Mouse (Mus musculus) heart, postnatal 4 days (tissue): Measurements from ENCODE around the gene Shb. TPM values are rescaled to one million over a fixed set of nuclear protein-coding genes. Genes with fewer than 3 reads are reported as not detected.

Source experiments
- DNase-seq: peaks from one replicate; pipeline ENCODE4 v3.0.0; 2021
- total RNA-seq, 2 experiments: library from RNA; stranded (reverse); gene quantifications; 2 replicates each; pipeline ENCODE4 v1.2.3; 2021

Gene Shb
- total RNA-seq, 2 experiments from 2014 or later = 69.3 to 70.9 TPM

DNA sequence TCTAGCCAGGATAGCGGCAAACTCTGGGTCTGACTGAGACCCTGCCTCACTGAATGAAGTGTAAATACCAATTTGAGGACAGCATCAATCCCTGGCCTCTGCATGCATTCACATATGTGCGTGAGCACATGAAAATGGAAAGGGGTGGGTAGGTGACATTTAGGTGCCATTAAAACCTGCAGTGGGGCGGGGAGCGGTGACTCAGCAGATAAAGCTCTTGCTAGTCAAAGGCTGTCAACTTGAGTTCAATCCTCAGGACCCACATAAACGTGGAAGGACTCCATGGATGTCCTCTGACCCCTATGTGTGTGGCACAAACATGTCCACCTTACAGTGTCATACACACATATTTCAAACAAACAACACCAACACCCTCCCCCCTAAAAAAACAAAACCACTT, 50.8 kb downstream of the Shb start:
- no peak for DNase-seq

DNA sequence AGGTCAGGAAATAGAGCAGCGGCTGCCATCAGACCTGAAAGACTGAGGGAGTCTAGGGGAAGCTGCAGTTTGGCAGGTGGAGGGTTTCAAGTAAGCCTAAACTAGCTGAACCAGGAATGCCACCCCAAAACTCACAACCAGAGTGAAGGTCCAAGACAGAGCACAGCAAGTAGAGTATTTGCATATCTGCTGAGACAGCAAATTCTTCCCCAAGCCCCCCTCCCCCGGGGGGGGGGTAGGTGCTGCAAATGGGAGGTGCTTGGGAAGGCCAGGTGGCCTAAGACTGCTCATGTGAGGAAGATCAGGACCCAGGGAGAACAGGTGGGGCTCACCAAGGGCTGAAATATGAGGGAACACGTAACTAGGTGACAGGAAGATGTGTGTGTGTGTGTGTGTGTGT, 51.7 kb downstream of the Shb start:
- DNase-seq = no peak

DNA sequence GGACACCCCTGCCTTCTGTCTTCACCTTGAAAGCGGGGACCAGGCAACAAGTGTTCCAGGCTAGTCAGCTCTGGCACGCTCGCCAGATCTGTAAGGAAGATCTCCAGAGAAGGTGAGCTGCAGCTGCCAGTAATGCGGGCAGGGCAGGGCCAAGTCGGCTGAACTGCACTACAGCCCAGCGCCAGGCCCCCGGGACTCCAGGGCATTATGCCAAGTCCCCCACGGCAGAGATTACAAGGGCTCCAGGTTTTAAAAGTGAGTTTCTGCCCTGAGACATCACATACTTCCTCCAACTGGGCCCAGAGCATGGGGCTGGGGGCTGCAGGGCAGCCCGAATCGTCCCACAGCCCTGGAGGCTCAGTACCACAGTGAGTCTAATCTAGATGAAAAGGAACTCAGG, 52.8 kb downstream of the Shb start:
- no peak for DNase-seq

DNA sequence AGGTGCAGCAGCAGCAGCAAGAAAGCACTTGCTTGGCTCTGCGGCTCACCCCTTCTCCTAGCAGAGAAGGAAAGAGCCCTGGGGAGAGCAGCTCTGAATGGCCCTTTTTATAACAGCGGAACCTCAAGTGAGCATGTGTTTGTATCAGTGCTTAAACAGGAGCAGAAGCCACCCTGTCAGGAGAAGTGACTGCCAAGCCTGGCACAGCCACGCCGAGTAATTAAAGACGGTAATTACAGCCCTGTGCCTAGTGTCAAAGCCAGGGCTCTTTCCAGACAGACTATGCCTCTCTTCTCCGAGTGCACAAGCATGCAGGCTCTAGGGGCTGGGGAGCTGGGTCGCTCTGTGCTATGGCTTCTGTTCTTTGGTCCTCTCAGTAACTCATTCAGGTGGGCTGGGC, 54.1 kb downstream of the Shb start:
- peak; percentile 47 for DNase-seq

DNA sequence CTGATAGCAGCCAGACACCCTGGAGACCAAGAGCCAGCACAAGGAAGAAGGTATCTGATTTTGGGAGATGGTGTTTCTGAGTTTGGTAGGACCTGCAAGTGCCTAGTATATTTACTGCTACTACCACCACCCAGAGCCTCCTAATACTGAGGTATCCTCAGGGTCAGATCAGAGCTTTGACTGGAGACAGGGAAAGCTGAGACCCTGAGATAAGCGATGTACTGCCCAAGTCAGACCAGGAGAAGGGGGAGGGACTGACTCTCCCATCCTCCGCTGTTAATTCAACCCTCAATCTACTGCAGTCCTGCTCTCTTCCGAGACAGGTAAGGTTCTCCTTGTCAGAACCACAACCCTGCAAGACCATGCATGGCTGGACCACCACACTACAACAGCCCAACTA, 55.2 kb downstream of the Shb start:
- DNase-seq = no peak

DNA sequence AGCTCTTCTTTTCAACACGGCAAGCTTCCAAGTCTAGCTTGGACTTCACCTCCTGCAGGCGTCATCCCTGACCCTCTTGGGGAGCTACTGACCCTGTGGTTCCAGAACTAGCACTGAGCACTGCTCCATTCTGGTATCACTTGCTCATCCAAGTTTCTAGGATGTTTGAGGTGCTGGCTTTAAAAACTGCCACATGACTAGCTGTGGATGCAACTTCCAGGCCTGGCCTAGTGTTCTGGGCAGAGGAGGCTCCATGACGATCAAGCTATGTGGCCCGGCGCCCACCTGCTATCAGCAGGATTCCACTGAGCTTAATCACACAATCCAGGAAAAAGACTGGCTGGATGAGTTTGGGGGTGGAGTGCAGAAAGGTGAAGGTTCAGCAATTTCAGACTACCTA, 57.4 kb downstream of the Shb start:
- DNase-seq = peak; percentile 78

DNA sequence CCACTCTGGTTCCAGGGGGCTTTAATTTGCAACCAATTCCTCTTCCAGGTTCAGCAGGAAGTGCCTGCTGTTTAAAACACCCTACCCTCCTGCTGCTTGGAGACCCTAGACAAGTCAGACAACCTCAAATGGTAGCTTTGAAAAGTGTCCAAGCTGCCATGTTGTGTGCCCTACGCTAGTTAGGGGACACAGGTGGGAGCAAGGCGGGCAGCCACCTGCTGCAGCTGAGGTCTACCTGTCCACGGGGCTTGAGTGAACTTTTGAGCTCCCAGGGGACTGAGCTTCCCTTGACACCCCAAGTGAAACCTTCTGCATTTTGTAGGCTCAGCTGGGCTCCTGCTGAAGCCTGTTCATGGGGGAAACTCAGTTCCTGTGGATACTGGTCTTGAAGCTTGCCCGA, 58.1 kb downstream of the Shb start:
- DNase-seq = no peak

DNA sequence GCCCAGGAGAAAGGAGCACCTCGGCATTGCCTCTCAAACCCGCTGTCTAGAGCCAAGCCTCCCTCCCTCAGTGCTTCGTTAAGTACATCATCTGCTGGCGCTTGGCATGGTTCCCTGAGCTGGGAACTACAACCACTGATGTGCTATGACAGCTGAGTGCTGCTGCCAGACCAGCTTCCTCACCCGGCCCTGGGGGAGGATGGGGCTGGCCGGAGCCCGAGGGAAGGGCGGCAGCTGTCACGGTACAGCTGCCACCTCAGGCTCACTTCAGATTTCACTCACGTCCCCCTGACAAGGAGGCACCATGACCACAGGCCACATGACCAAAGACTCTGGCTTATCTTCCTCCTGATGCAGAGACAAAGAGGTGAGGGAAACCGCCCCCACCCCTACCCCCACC, 59.1 kb downstream of the Shb start:
- DNase-seq = peak; percentile 91

DNA sequence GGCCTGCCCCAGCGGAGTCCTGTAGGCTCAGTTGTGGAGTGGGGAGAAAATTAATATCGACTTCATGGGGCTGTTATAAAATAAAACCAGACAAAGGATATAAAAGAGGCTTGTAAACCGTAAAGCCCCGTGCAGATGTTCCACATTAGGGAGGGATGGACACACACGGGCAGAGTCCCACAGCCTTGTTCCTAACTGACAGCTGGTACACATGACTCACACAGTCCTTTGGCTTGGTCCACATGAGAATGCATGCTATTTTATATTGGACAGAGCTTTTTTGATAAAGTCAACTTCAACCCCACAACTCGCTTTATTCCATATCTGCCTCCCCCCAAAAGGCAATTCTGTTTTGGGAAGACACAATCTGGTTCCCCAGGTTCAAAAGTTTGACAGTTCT, 59.6 kb downstream of the Shb start:
- DNase-seq = no peak

DNA sequence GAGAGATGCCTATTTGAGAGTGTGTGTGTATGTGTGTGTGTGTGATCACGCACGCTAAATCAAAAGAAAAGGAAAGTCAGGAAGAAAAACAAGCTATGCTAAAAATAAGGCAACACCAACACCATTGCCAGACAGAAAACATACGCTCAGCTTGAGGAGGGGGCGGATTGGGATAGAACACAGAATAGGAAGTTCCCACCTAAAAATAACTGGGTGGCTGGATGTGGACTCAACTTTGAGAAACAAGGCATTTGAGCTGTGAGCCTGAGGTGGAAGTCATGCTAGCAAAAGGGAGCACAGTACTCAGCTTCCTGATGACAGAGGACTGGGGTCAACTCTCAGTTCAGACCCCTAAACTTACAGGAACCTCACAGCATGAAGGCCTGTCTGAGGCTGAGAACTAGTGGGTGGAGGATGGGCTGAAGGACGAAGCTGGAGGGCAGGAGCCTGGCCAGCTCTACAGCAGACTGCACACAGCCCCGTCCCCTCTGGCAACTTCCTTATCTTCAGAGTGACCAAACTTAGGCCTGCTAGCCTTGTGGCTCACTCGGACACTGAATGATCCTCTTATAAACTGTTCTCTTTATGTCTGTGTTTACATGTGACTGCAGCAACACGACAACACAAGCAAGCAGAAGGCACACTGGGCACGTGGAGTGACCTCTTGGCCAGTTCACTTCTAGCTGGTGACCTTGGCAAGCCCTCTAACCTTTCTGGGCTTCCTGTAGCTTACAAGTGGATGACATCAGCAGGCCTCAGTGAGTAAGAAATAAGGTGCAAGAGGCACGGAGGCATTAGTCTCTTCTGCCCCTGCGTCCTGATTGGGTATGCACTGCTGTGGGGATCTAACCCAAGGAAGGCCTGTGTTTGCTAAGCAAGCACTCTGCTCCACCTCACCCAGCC, 60.4 kb downstream of the Shb start:
- peak; percentile 63 for DNase-seq

DNA sequence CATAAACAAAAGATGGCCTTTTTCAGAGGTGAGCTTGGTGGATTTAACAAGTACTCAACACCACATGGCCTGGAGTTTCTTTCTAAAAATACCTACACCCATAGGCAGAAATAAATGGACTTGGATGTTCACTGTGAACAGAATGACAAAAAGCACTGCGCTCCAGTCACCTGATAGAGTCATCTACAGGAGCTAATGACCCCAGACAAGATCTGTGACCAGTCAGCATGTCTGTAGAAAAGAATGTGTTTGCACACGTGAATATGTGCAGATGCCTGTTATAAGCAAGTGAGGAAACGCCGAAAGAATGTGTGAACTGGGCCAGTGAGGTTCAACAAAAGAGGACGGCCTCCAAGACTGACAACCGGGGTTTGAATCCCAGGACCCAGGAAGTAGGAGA, 63.2 kb downstream of the Shb start:
- DNase-seq = no peak

DNA sequence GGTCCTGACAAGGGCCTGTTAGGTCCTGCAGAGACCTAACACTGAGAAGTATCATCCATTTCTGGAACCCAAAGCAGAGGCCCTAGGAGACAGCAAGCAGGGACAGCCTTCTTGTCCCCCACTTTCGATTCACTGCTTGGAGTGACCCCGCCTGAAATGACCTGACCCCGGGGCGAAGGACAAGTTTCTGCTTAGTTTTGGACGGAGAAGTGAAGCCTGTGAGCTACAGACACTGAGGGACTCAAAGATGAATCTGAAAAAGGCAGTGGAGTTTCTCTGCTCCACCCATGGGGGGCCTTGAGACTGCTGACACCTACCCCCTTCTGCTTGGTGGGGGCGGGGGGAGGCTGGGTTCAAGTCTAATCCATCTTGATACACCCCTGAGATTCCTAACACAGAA, 63.8 kb downstream of the Shb start:
- no peak for DNase-seq

DNA sequence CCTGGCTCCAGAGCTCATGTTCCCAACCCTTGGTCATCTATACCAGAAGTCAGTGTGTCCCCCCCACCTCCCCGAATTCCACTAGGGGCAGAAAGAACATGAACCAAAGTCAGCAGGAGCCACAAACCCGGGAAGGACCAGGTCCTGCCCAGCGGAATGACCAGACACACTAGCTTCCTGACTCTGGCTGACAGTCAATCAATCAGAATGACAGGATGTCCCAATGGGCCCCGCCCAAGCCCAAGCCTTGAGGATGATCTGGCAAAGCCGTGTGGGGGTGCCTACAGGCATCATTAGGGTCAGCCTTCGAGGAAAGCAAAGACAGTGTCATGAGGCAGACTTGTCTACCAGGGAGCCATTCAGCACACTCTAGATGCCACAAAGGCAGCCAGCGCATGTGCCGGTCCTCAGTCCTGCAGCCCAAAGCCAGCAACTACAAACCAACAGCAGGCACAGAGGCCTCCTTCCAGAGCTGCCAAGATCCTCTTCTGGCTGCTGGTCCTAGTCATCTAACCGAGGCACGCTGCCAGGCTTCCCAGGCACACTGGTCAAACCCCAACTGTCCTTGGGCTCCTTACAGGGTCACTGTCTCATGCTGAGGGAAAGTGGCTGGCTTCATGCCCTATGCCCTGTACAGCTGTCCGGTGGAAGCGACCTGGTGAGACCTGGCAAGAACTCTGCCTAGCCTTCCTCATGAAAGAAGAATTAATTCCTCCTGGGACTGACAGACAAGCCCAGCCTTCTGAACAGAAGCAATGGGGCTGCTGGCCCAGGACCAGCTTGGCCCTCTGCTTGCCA, 65.0 kb downstream of the Shb start:
- DNase-seq = peak; percentile 88

DNA sequence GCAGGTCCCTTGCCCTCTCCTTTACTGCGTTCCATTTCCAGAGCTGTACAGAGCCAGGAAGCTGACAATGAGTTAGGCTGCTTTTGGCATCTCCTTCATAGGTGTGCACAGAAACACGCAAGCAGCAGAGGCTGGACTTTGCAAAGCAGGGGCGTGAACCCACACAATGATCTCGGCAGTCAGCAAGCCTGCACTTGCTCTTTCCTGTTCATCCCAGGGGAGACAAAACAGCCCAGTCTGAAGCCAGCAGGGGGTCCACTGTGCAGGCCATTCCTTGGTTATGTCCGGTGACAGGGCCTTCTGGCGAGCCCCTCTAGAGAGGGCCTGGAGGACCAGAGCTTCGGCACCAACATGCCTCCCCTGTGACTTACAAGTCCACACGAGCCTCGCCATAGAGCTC, 67.3 kb downstream of the Shb start:
- no peak for DNase-seq

DNA sequence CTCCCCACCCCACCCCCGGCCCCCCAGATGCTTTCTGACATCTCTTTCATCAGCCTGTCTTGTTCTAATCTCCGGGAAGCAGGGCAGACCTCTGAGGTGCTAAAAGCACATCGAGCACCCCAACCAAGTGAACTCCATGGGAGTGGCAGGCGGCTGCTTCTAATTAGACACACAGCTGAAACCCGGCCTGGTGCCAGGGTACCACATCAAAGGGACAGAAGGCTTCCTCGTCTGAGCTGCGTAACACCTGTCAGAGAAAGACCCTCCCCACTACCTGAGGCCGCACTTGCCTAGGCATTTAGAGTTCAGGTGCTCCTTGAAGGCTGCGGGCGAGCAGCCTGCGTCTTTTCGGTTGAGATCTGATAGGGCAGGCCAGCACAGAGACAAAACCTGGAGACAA, 67.7 kb downstream of the Shb start:
- DNase-seq = no peak

DNA sequence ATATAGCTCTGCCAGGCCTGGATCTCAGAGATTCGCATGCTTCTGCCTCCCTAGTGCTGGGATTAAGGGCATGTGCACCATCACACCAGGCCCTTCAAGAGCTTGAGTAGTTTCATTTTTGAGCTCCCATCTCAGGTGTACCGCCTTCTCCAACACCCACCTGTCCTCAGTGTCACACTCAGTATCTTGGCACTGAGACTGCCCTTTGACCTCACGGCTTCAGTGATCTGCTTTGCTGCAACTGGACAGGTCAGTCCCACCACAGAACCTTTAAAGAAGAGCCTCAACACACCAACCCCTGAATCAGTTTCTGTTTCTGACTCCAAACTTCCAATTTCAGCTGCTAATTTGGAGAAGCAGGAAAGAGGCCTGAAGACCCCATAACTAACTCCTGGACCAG, 68.1 kb downstream of the Shb start:
- DNase-seq = no peak

DNA sequence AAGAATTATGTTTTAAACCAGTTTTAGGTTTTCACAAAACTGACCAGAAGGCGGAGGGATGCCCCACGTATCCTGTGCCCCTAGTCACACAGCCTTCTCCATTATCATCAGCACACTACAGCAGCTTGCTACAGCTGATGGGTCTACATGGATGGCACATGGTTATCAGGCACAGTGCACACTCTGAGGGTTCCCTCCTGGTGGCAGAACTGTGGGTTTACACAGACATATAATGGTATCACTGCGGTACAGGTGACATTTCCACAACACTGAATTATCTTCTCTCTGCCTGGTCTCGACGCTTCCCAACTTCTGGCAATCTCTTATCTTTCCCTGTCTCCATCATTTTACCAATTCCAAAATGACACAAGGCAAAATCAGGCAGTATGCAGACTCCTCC, 69.6 kb downstream of the Shb start:
- no peak for DNase-seq

DNA sequence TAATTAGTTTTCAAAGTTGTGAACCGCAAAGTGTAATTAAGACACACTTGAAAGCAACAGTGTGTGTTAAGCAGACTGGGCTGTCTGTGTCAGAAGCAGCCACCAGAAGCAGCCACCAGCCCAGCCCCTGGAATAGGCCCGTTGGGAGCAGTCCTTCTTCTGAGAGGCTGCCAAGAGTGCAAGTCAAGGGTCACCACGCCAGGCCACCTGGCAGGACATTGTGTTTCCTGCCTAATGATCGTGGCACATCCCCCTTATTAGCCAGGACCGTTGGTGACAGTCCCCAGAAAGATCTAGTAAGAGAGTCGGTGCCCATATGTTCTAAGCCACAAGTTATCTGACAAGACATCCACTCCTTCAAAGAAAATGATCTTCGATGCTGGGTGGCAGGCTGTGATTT, 70.6 kb downstream of the Shb start:
- DNase-seq = no peak

DNA sequence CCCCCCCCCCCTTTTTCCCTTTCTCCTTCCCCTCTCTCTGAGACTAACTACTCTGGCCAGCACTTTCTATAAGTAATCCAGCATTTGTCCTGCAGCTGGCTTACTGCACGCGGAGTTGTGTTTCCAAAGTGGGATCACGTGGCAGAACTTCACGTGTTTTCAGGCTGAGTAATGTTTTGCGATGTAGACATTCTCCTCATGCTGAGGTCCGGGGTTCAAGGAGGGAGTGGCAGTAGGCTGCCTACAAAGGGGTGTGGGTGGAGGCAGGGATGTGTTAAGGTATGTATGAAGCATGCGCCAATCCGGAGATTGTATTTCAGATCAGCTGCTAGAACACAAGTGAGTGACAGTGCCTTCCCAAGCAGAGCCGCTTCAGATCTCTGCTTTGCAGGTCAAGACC, 72.9 kb downstream of the Shb start:
- no peak for DNase-seq

DNA sequence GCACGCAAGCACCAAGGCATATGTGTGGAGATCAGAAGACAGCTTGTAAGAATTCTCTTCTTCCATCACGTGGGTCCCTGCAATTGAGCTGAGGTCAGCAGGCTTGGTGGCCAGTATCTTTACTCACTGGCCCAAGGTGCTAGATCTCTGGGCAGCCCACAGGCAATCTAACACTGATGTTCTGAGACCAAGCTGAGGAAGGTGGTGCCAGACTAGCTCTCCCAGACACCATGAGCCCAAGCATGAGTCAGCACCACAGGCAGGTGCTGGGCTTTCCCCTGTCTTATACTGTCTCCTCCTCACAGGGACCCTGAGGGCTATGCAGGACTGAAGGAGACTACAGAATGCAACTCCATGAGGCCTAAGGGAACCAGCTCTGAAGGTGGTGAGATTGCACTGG, 74.7 kb downstream of the Shb start:
- DNase-seq = no peak

DNA sequence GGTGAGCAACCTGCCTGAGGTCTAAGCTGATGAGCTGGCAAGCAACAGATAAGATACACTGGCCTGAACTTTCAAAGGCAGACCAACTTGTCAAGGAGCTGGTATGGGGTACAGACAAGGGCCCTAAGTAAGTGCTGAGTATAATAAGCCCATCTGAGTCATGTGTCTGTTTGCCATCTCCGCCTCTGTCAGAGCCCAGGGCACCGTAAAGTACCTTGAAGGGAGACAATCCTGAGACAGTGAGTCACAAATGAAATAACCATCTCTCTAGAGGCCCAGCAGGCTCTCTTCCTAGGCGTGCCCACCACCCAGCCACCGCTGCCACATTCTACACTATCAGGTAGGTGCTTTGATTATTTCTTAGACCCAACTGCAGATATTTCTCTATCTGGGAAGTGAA, 77.3 kb downstream of the Shb start:
- DNase-seq = no peak

DNA sequence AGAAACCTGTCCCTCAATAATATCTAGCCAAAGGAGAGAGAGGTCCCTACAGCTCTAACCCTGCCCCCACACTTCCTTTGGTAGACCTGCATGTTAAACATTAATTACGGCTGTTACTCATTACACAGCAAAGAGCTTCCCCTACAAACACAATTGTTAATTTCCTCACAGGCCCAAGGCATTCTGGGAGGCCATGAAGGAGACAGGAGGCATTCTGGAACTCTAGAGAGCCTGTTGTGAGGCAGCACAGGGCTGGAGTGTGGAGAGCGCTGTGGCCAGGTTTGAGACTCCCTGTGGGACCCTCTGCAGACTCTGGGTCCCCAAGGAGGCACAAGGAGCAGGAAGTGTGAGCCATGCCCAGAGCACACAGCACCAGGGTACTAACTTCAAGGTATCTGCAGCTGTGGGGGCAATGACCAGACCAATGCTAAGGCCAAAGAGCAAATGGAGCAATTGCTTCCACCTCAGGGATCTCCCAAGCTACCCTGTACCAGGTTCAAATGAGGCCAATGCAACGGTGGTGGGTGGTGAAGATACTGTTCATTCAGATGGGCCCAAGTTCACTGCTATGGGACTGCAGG, 78.9 kb downstream of the Shb start:
- DNase-seq = no peak

DNA sequence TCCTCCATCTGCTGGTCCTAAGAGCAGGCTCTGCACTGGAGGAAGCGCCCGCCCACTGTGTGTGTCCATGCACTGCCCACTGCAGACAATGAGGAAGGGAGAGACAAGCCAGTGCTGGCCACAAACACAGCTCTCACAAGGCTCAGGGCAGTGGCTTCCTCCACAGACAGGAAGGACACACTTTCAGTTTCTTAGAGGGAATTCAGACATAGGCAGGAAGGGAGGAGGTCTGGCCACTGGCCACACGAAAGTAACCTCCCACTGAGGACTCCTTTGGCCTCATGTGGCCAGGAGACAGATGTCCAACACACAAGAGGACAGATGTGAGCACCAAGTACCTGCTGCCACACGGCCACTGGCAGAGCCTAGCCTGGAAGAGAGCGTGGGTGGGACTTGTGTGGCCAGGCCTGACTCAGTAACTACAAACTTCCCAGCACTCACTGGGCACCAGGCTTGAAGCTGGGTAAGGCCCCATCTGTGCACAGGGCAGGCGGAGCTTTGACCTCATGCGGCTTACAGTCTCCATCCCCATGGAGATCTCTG, 79.6 kb downstream of the Shb start:
- peak; percentile 48 for DNase-seq
